Mouse (Mus musculus): Measurements from ENCODE around the gene Fastkd5. TPM values are rescaled to one million over a fixed set of nuclear protein-coding genes. Genes with fewer than 3 reads are reported as not detected.

Fastkd5 gene
- polyA plus RNA-seq, 1 experiment = 10.3 TPM

- TF ChIP-seq CTCF (IDR thresholded peaks at IDR 0.05; ENCODE audit: borderline replicate concordance, insufficient read depth, low read length) (peak; percentile 18; the same call in 1 of the 2 replicates), POLR2A (IDR thresholded peaks at IDR 0.05; ENCODE audit: low read depth, low read length) (0 out of 2 replicates have a peak, but pooled peaks have one; percentile 28)
- Histone ChIP-seq H3K4me3 (ENCODE audit: insufficient read depth, low read length) (no peak overlapping the region), H3K27ac (ENCODE audit: insufficient read depth, low read length) (no peak overlapping the region)
These were observed 5.0 kb upstream of the Fastkd5 start for GRCm38 (mm10) chr2:130634739-130635411.

GRCm38 (mm10) chr2:130634006-130634738 is 4.3 kb upstream of the Fastkd5 start:
- Histone ChIP-seq H3K4me3 (ENCODE audit: insufficient read depth, low read length) (no peak overlapping the region), H3K4me1 (ENCODE audit: control insufficient read depth, insufficient read depth, low read length) (no peaks in the 10 kb centered on the region), H3K27ac (ENCODE audit: insufficient read depth, low read length) (no peak overlapping the region)
- TF ChIP-seq CTCF (IDR thresholded peaks at IDR 0.05; ENCODE audit: borderline replicate concordance, insufficient read depth, low read length) = no peak
- TF ChIP-seq POLR2A (IDR thresholded peaks at IDR 0.05; ENCODE audit: low read depth, low read length) = no peak

More at GRCm38 (mm10) chr2:130634739-130635411, 5.0 kb upstream of the Fastkd5 start:
- H3K4me1 ChIP-seq (ENCODE audit: control insufficient read depth, insufficient read depth, low read length) = no peaks in the 10 kb centered on the region

GRCm38 (mm10) chr2:130632887-130633675 is 3.3 kb upstream of the Fastkd5 start:
- H3K4me3 ChIP-seq (ENCODE audit: insufficient read depth, low read length) = no peak overlapping the region
- H3K4me1 ChIP-seq (ENCODE audit: control insufficient read depth, insufficient read depth, low read length) = no peaks in the 10 kb centered on the region
- TF ChIP-seq POLR2A (IDR thresholded peaks at IDR 0.05; ENCODE audit: low read depth, low read length) (no peak), CTCF (IDR thresholded peaks at IDR 0.05; ENCODE audit: borderline replicate concordance, insufficient read depth, low read length) (no peak)
- H3K27ac ChIP-seq (ENCODE audit: insufficient read depth, low read length) = no peak overlapping the region

GRCm38 (mm10) chr2:130632416-130632815 is 2.6 kb upstream of the Fastkd5 start:
- no peak overlapping the region for H3K27ac ChIP-seq (ENCODE audit: insufficient read depth, low read length)
- TF ChIP-seq CTCF (IDR thresholded peaks at IDR 0.05; ENCODE audit: borderline replicate concordance, insufficient read depth, low read length) (no peak), POLR2A (IDR thresholded peaks at IDR 0.05; ENCODE audit: low read depth, low read length) (no peak)
- H3K4me3 ChIP-seq (ENCODE audit: insufficient read depth, low read length) = no peak overlapping the region
- H3K4me1 ChIP-seq (ENCODE audit: control insufficient read depth, insufficient read depth, low read length) = no peaks in the 10 kb centered on the region

GRCm38 (mm10) chr2:130629080-130629838 is 568 bp downstream of the Fastkd5 start:
- TF ChIP-seq POLR2A (IDR thresholded peaks at IDR 0.05; ENCODE audit: low read depth, low read length) (no peak), CTCF (IDR thresholded peaks at IDR 0.05; ENCODE audit: borderline replicate concordance, insufficient read depth, low read length) (no peak)
- no peaks in the 10 kb centered on the region for H3K4me1 ChIP-seq (ENCODE audit: control insufficient read depth, insufficient read depth, low read length)
- peak overlapping the region; percentile 95 for H3K4me3 ChIP-seq (ENCODE audit: insufficient read depth, low read length)
- H3K27ac ChIP-seq (ENCODE audit: insufficient read depth, low read length) = no peak overlapping the region

GRCm38 (mm10) chr2:130628424-130628823 is 1.4 kb downstream of the Fastkd5 start:
- no peak overlapping the region for H3K27ac ChIP-seq (ENCODE audit: insufficient read depth, low read length)
- H3K4me3 ChIP-seq (ENCODE audit: insufficient read depth, low read length) = peak overlapping the region; percentile 95
- no peaks in the 10 kb centered on the region for H3K4me1 ChIP-seq (ENCODE audit: control insufficient read depth, insufficient read depth, low read length)
- TF ChIP-seq CTCF (IDR thresholded peaks at IDR 0.05; ENCODE audit: borderline replicate concordance, insufficient read depth, low read length) (no peak), POLR2A (IDR thresholded peaks at IDR 0.05; ENCODE audit: low read depth, low read length) (no peak)

GRCm38 (mm10) chr2:130618972-130619371 is 10.9 kb downstream of the Fastkd5 start:
- Histone ChIP-seq H3K27ac (ENCODE audit: insufficient read depth, low read length) (no peak overlapping the region), H3K4me3 (ENCODE audit: insufficient read depth, low read length) (no peak overlapping the region), H3K4me1 (ENCODE audit: control insufficient read depth, insufficient read depth, low read length) (no peaks in the 10 kb centered on the region)
- TF ChIP-seq CTCF (IDR thresholded peaks at IDR 0.05; ENCODE audit: borderline replicate concordance, insufficient read depth, low read length) (no peak), POLR2A (IDR thresholded peaks at IDR 0.05; ENCODE audit: low read depth, low read length) (no peak)

- 0 out of 2 replicates have a peak, but pooled peaks have one; percentile 6 for TF ChIP-seq CTCF (IDR thresholded peaks at IDR 0.05; ENCODE audit: borderline replicate concordance, insufficient read depth, low read length)
- no peak for TF ChIP-seq POLR2A (IDR thresholded peaks at IDR 0.05; ENCODE audit: low read depth, low read length)
- Histone ChIP-seq H3K4me1 (ENCODE audit: control insufficient read depth, insufficient read depth, low read length) (no peaks in the 10 kb centered on the region), H3K27ac (ENCODE audit: insufficient read depth, low read length) (no peak overlapping the region), H3K4me3 (ENCODE audit: insufficient read depth, low read length) (no peak overlapping the region)
These were observed 16.7 kb downstream of the Fastkd5 start for GRCm38 (mm10) chr2:130613091-130613490.

GRCm38 (mm10) chr2:130602195-130602594 is 27.6 kb downstream of the Fastkd5 start:
- Histone ChIP-seq H3K27ac (ENCODE audit: insufficient read depth, low read length) (no peak overlapping the region), H3K4me3 (ENCODE audit: insufficient read depth, low read length) (no peak overlapping the region), H3K4me1 (ENCODE audit: control insufficient read depth, insufficient read depth, low read length) (no peaks in the 10 kb centered on the region)
- TF ChIP-seq POLR2A (IDR thresholded peaks at IDR 0.05; ENCODE audit: low read depth, low read length) = no peak
- no peak for TF ChIP-seq CTCF (IDR thresholded peaks at IDR 0.05; ENCODE audit: borderline replicate concordance, insufficient read depth, low read length)
